Mouse (Mus musculus) testis, adult 2 months (tissue): ENCODE data around the gene Grm7.

Experiments used
- CTCF ChIP-seq: fragments of 200-500 bp; IDR thresholded peaks from 2 replicates; pipeline ENCODE4 v1.5.1; 2012; ENCODE audit warnings: low read depth, mild to moderate bottlenecking, inconsistent platforms, low read length, moderate library complexity; ENCODE audit not compliant: control insufficient read depth, insufficient read depth, insufficient replicate concordance
- POLR2A ChIP-seq: fragments of 200-500 bp; IDR thresholded peaks from 2 replicates; pipeline ENCODE4 v1.6.1; 2012; ENCODE audit warnings: low read depth, mild to moderate bottlenecking, inconsistent platforms, low read length, moderate library complexity; ENCODE audit not compliant: control insufficient read depth

DNA sequence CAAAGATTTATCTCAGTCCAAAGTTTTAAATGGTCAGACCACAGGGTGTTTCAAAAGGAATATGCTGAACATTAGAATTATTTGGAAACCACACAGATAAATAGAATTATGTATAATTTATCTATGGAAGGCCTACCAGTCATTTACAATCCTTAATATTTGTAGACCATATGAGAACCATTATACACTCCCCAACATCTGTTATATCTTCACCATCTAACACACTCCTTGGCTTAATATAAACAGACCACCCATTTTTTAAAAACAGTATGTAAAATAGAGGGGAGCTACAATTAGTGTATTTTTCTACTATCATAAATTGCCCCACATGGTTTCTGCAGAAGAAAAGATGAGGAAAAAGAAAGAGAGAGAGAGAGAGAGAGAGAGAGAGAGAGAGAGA, 876.7 kb downstream of the Grm7 start:
- TF ChIP-seq CTCF: no peak
- TF ChIP-seq POLR2A: no peak
